Mouse (Mus musculus) CH12.LX (cell line): ENCODE data around the gene Foxf2. TPM values are rescaled to one million over a fixed set of nuclear protein-coding genes. Genes with fewer than 3 reads are reported as not detected.
A peak's percentile ranks its signal among the peaks of the same experiment; 100 is the strongest.

ENCODE experiments used
- DNase-seq: peaks from one replicate; pipeline ENCODE4 v3.0.0-alpha.2; 2013; ENCODE audit errors: extremely low read depth
- H3K27ac ChIP-seq: 2 replicates; pipeline ENCODE4 v1.5.1; 2012; ENCODE audit warnings: low read depth, mild to moderate bottlenecking, control low read depth, moderate library complexity; ENCODE audit not compliant: insufficient read depth
- H3K27me3 ChIP-seq: replicated peaks from 2 replicates; pipeline ENCODE3; 2012; ENCODE audit warnings: inconsistent platforms
- H3K36me3 ChIP-seq, 2 experiments: replicated peaks in 1 of 2; 2 replicates each; pipeline versions ENCODE3 to v1.6.1; 2012; ENCODE audit warnings: inconsistent platforms in 1 of 2, low read length in 1 of 2, mild to moderate bottlenecking in 1 of 2, mixed read lengths in 1 of 2, moderate library complexity in 1 of 2; ENCODE audit not compliant: control insufficient read depth in 1 of 2, insufficient read depth in 1 of 2
- H3K4me1 ChIP-seq, 2 experiments: 2 replicates each; pipeline ENCODE4 v1.6.1; 2012; ENCODE audit warnings: inconsistent platforms in 1 of 2, moderate library complexity in 1 of 2; ENCODE audit not compliant: insufficient read depth in 2 of 2, control insufficient read depth in 1 of 2
- H3K4me2 ChIP-seq: 2 replicates; pipeline ENCODE4 v1.6.1; 2012; ENCODE audit warnings: low read depth, mild to moderate bottlenecking, control low read depth; ENCODE audit not compliant: poor library complexity, insufficient read depth, severe bottlenecking
- H3K4me3 ChIP-seq, 3 experiments: fragments of 150-350 bp in 1 of 3; sonication (generic) in 1 of 3; replicated peaks in 1 of 3; 2 replicates each; pipeline versions ENCODE3 to v1.5.1; 2011 to 2012; ENCODE audit warnings: low read depth in 2 of 3, low read length in 2 of 3, mild to moderate bottlenecking in 2 of 3, moderate library complexity in 2 of 3, control low read depth in 1 of 3, improper control_type of control experiment in 1 of 3, inconsistent platforms in 1 of 3, mixed read lengths in 1 of 3; ENCODE audit not compliant: poor library complexity in 1 of 3
- H3K79me2 ChIP-seq: replicated peaks from 2 replicates; pipeline ENCODE4 v1.6.1; 2012; ENCODE audit warnings: mild to moderate bottlenecking, moderate library complexity; ENCODE audit not compliant: control insufficient read depth, poor library complexity, insufficient read depth, severe bottlenecking; ENCODE audit errors: extremely low read depth
- H3K9ac ChIP-seq: 2 replicates; pipeline ENCODE4 v1.6.1; 2012; ENCODE audit warnings: low read depth, mild to moderate bottlenecking, control low read depth, moderate library complexity; ENCODE audit not compliant: insufficient read depth
- H3K9me3 ChIP-seq: replicated peaks from 2 replicates; pipeline ENCODE3; 2012; ENCODE audit warnings: low read length, inconsistent platforms, mixed read lengths
- BHLHE40 ChIP-seq: IDR thresholded peaks from 2 replicates; pipeline ENCODE4 v1.6.1; 2011; ENCODE audit warnings: mild to moderate bottlenecking, low read depth, low read length, improper control_type of control experiment
- CHD1 ChIP-seq: IDR thresholded peaks from 2 replicates; pipeline ENCODE4 v1.6.1; 2012; ENCODE audit warnings: low read depth, low read length, improper control_type of control experiment, inconsistent platforms
- CHD2 ChIP-seq: IDR thresholded peaks from 2 replicates; pipeline ENCODE4 v1.6.1; 2011; ENCODE audit warnings: low read length, improper control_type of control experiment
- ELF1 ChIP-seq: IDR thresholded peaks from 2 replicates; pipeline ENCODE4 v1.6.1; 2014; ENCODE audit warnings: low read depth, mild to moderate bottlenecking, inconsistent platforms, low read length, improper control_type of control experiment
- EP300 ChIP-seq: IDR thresholded peaks from 2 replicates; pipeline ENCODE4 v1.6.1; 2011; ENCODE audit warnings: low read length, improper control_type of control experiment
- ETS1 ChIP-seq: conservative IDR thresholded peaks from 2 replicates; pipeline ENCODE4 v1.6.1; 2012; ENCODE audit warnings: low read depth, mild to moderate bottlenecking, inconsistent platforms, low read length, improper control_type of control experiment, moderate library complexity
- GABPA ChIP-seq: IDR thresholded peaks from 2 replicates; pipeline ENCODE4 v1.6.1; 2012; ENCODE audit warnings: low read depth, low read length, improper control_type of control experiment, inconsistent platforms; ENCODE audit not compliant: insufficient replicate concordance
- HCFC1 ChIP-seq: IDR thresholded peaks from 2 replicates; pipeline ENCODE4 v1.6.1; 2012; ENCODE audit warnings: low read depth, mild to moderate bottlenecking, inconsistent platforms, low read length, improper control_type of control experiment
- IRF4 ChIP-seq: IDR thresholded peaks from 2 replicates; pipeline ENCODE4 v1.6.1; 2014; ENCODE audit warnings: low read depth, mild to moderate bottlenecking, inconsistent platforms, low read length, improper control_type of control experiment
- JUN ChIP-seq: IDR thresholded peaks from 2 replicates; pipeline ENCODE4 v1.6.1; 2011; ENCODE audit warnings: low read depth, mild to moderate bottlenecking, low read length, improper control_type of control experiment, moderate library complexity; ENCODE audit not compliant: insufficient read depth
- JUND ChIP-seq: conservative IDR thresholded peaks from 2 replicates; pipeline ENCODE4 v1.6.1; 2011; ENCODE audit warnings: low read depth, low read length, improper control_type of control experiment
- KAT2A ChIP-seq: IDR thresholded peaks from 2 replicates; pipeline ENCODE4 v1.6.1; 2012; ENCODE audit warnings: low read length, improper control_type of control experiment, inconsistent platforms; ENCODE audit not compliant: insufficient replicate concordance
- MAZ ChIP-seq: IDR thresholded peaks from 2 replicates; pipeline ENCODE4 v1.6.1; 2012; ENCODE audit warnings: low read depth, mild to moderate bottlenecking, inconsistent platforms, low read length, improper control_type of control experiment, moderate library complexity
- MEF2A ChIP-seq: IDR thresholded peaks from 2 replicates; pipeline ENCODE4 v1.6.1; 2014; ENCODE audit warnings: low read depth, mild to moderate bottlenecking, inconsistent platforms, low read length, improper control_type of control experiment, borderline replicate concordance
- MXI1 ChIP-seq: IDR thresholded peaks from 2 replicates; pipeline ENCODE4 v1.6.1; 2011; ENCODE audit warnings: mild to moderate bottlenecking, low read depth, low read length, improper control_type of control experiment
- NELFE ChIP-seq: IDR thresholded peaks from 2 replicates; pipeline ENCODE4 v1.6.1; 2011; ENCODE audit warnings: low read depth, low read length, improper control_type of control experiment
- NRF1 ChIP-seq: IDR thresholded peaks from 2 replicates; pipeline ENCODE4 v1.6.1; 2014; ENCODE audit warnings: low read depth, mild to moderate bottlenecking, inconsistent platforms, low read length, improper control_type of control experiment, moderate library complexity
- PAX5 ChIP-seq: IDR thresholded peaks from 2 replicates; pipeline ENCODE4 v1.6.1; 2012; ENCODE audit warnings: low read length, inconsistent platforms, mixed read lengths
- RAD21 ChIP-seq: IDR thresholded peaks from 2 replicates; pipeline ENCODE4 v1.6.1; 2011; ENCODE audit warnings: low read depth, mild to moderate bottlenecking, low read length, improper control_type of control experiment, moderate library complexity
- RCOR1 ChIP-seq: conservative IDR thresholded peaks from 2 replicates; pipeline ENCODE4 v1.6.1; 2012; ENCODE audit warnings: low read depth, mild to moderate bottlenecking, inconsistent platforms, low read length, improper control_type of control experiment
- SMC3 ChIP-seq: IDR thresholded peaks from 2 replicates; pipeline ENCODE4 v1.6.1; 2011; ENCODE audit warnings: low read depth, low read length, improper control_type of control experiment
- TBP ChIP-seq: conservative IDR thresholded peaks from 2 replicates; pipeline ENCODE4 v1.6.1; 2011; ENCODE audit warnings: low read depth, low read length, improper control_type of control experiment
- TCF12 ChIP-seq: IDR thresholded peaks from 2 replicates; pipeline ENCODE4 v1.6.1; 2014; ENCODE audit warnings: low read depth, mild to moderate bottlenecking, inconsistent platforms, low read length, improper control_type of control experiment
- ZC3H11A ChIP-seq: IDR thresholded peaks from 2 replicates; pipeline ENCODE4 v1.6.1; 2012; ENCODE audit warnings: low read depth, mild to moderate bottlenecking, inconsistent platforms, low read length, improper control_type of control experiment
- ZKSCAN1 ChIP-seq: IDR thresholded peaks from 2 replicates; pipeline ENCODE4 v1.6.1; 2012; ENCODE audit warnings: low read depth, inconsistent platforms, low read length, improper control_type of control experiment, borderline replicate concordance
- ZMIZ1 ChIP-seq: IDR thresholded peaks from 2 replicates; pipeline ENCODE4 v1.6.1; 2012; ENCODE audit warnings: low read depth, mild to moderate bottlenecking, inconsistent platforms, low read length, improper control_type of control experiment
- ZNF384 ChIP-seq: IDR thresholded peaks from 2 replicates; pipeline ENCODE4 v1.6.1; 2012; ENCODE audit warnings: low read depth, low read length, improper control_type of control experiment, inconsistent platforms
- dilution Hi-C: fragments of 300-500 bp; cut with MboI; formaldehyde crosslinking; loops from 2 replicates; pipeline ENCODE4 v1.14.3; 2020; ENCODE audit warnings: low sequenced_read_pairs; ENCODE audit not compliant: extremely low pct_unique_long_range_greater_than_20kb, extremely low pct_ligation_motif_present
- in situ Hi-C: fragments of 300-500 bp; cut with MboI; formaldehyde crosslinking; loops from 3 replicates; pipeline ENCODE4 v1.14.3; 2019; ENCODE audit warnings: low sequenced_read_pairs, low pct_ligation_motif_present, low pct_unique_long_range_greater_than_20kb, mixed read lengths
- polyA plus RNA-seq: library from polyadenylated mRNA; unstranded; fragments of >175 nt; gene quantifications from 2 replicates; pipeline ENCODE4 v1.2.1, GENCODE M21; 2012; ENCODE audit warnings: low read depth; ENCODE audit not compliant: insufficient read length
- total RNA-seq, 2 experiments: library from RNA; depleted of rRNA; stranded (reverse); fragments of 300-350 nt in 1 of 2; fragments of >200 nt in 1 of 2; gene quantifications; 2 replicates each; pipeline ENCODE4 v1.2.3; 2012 to 2014

Foxf2 gene
- total and polyA plus RNA-seq, 3 experiments = not detected

DNA sequence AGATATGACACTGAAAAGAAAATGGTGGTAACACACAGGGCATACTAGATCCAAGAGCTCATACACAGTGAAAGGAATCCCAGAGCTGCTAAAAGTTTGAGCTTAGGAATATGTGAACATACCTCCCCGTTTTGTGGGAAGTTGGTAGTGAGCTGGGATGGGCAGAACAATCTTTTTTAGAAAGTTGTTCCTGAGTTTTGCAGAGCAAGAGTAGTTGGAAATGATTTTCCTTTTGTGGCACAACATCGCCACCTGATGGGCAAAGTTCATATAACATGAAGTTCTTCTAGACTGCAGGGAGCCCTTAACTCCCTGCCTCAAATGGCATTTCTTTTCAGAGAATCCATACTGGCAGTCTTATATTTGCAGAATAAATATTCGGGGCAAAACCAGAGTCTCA is 33.3 kb downstream of the Foxf2 start (continued):
- no peak for TF ChIP-seq ZMIZ1

DNA sequence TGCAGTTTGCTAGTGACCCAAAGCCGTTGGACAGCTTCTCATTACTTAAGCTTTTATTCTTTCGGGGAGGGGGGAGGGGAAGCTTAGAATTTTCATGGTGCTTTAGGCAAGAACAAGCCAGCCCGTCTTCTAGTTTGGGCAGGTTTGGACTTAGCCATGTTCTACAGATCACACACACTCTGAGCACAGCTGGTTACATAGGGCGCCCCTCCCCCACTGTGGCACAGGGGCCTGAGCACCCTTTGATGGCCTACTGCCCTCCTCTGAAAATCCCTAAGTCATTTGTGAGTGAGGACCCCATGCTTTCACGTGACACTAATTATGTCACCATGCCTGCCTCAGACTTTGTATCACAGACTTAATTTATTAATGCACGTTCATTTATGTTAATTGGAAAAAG is 35.6 kb downstream of the Foxf2 start:
- Histone ChIP-seq H3K27ac (no peak overlapping the region), H3K36me3 (no peaks in the 10 kb centered on the region), H3K9me3 (no peaks in the 10 kb centered on the region), H3K4me2 (no peak overlapping the region), H3K9ac (no peak overlapping the region), H3K4me1 (peaks cover 25 to 93% of the 10 kb centered on the region in 2 experiments)
- in situ Hi-C loops = no loop called here
- dilution Hi-C loops = no loop called here
- TF ChIP-seq HCFC1 (no peak), MAZ (no peak), RCOR1 (no peak), TCF12 (peak; percentile 53; the same call in 1 of the 2 replicates), JUND (no peak), IRF4 (peak; percentile 55; the same call in 1 of the 2 replicates), TBP (no peak), EP300 (0 out of 2 replicates have a peak, but pooled peaks have one; percentile 23), ZC3H11A (no peak), ZKSCAN1 (no peak), MXI1 (no peak), ELF1 (no peak), ETS1 (peak; percentile 56; the same call in 1 of the 2 replicates), ZNF384 (no peak), GABPA (no peak), KAT2A (no peak), SMC3 (no peak), CHD2 (peak; percentile 74), PAX5 (no peak), NRF1 (no peak), CHD1 (peak; percentile 76; the same call in 1 of the 2 replicates), NELFE (no peak), JUN (no peak), RAD21 (no peak), ZMIZ1 (no peak), BHLHE40 (peak; percentile 81), MEF2A (no peak)
- TF ChIP-seq, all 38 proteins: peak for 7
- no peak overlapping the region for H3K4me3 ChIP-seq
- no peak for DNase-seq
- H3K27me3 ChIP-seq = no peaks in the 10 kb centered on the region
- no peaks in the 10 kb centered on the region for H3K79me2 ChIP-seq
